Comparison of ENCODE assay signal across 8 mouse cellular contexts in genomic region chrX:7670390-7670881, GRCm38 (mm10). TPM values are rescaled to one million over a fixed set of nuclear protein-coding genes. Genes with fewer than 3 reads are reported as not detected.
A peak's percentile ranks its signal among the peaks of the same experiment; 100 is the strongest.
DNase-seq lines count a peak whose midpoint lies in the region; ATAC-seq and TF ChIP-seq lines count a peak whose summit lies in the region.

No protein-coding gene starts in this region.

- peaks cover 27 to 31% of the 10 kb centered on the region in 2 experiments for H3K36me3 ChIP-seq in CH12.LX (replicated peaks in 1 of 2; ENCODE audit: control insufficient read depth in 1 of 2, insufficient read depth in 1 of 2, low read length in 1 of 2)
- H3K36me3 ChIP-seq in embryonic facial prominence, embryonic 15.5 days: peaks cover 11% of the 10 kb centered on the region; the same call in 1 of the 2 replicates
- peaks cover 12% of the 10 kb centered on the region for H3K36me3 ChIP-seq in heart, embryonic 15.5 days
- 0 out of 2 replicates have a peak, but pooled peaks cover 3% of the 10 kb centered on the region for H3K36me3 ChIP-seq in kidney, postnatal 0 days (ENCODE audit: insufficient read depth, low read length)

- H3K9me3 ChIP-seq in CH12.LX (replicated peaks; ENCODE audit: low read length): no peaks in the 10 kb centered on the region
- H3K9me3 ChIP-seq in embryonic facial prominence, embryonic 15.5 days (replicated peaks): no peaks in the 10 kb centered on the region
- no peaks in the 10 kb centered on the region for H3K9me3 ChIP-seq in heart, embryonic 15.5 days (replicated peaks)
- H3K9me3 ChIP-seq in kidney, postnatal 0 days (replicated peaks; ENCODE audit: low read length): no peaks in the 10 kb centered on the region

- TF ChIP-seq EP300 in CH12.LX (IDR thresholded peaks at IDR 0.05; ENCODE audit: low read length): no peak; the same call in 1 of the 2 replicates

- peaks cover 8 to 19% of the 10 kb centered on the region in 2 experiments; a peak in 3 of 4 replicates for H3K4me1 ChIP-seq in CH12.LX (ENCODE audit: control insufficient read depth in 1 of 2, insufficient read depth in 2 of 2)
- H3K4me1 ChIP-seq in embryonic facial prominence, embryonic 15.5 days: 0 out of 2 replicates have a peak, but pooled peaks cover 7% of the 10 kb centered on the region
- H3K4me1 ChIP-seq in heart, embryonic 15.5 days (replicated peaks): peaks cover 23% of the 10 kb centered on the region
- H3K4me1 ChIP-seq in kidney, postnatal 0 days (replicated peaks; ENCODE audit: insufficient read depth, low read length): 0 out of 2 replicates have a peak, but pooled peaks cover 4% of the 10 kb centered on the region

- H3K4me3 ChIP-seq in CH12.LX (replicated peaks in 1 of 3; ENCODE audit: low read depth in 2 of 3, low read length in 2 of 3, poor library complexity in 1 of 3): peak overlapping the region; percentile 67 to 93 (median 72)
- peak overlapping the region; percentile 52 for H3K4me3 ChIP-seq in embryonic facial prominence, embryonic 15.5 days (replicated peaks)
- H3K4me3 ChIP-seq in heart, embryonic 15.5 days: peak overlapping the region; percentile 65
- H3K4me3 ChIP-seq in kidney, postnatal 0 days (replicated peaks; ENCODE audit: low read depth, low read length): peak overlapping the region; percentile 48

- TF ChIP-seq POLR2A in CH12.LX (IDR thresholded peaks at IDR 0.05; ENCODE audit: low read depth, low read length): no peak; the same call in 1 of the 2 replicates

- peak; percentile 85 for DNase-seq in CH12.LX (ENCODE audit: extremely low read depth)
- peak; percentile 79 to 89 for DNase-seq in adrenal gland, adult (ENCODE audit: inconsistent age in 2 of 2, low spot score in 1 of 2)
- DNase-seq in kidney, postnatal 0 days (ENCODE audit: low spot score): peak; percentile 50
- DNase-seq in lung, postnatal 36 days: peak; percentile 84
- peak; percentile 72 for DNase-seq in retina, postnatal 1 day
- peak; percentile 58 for DNase-seq in yolk sac, embryonic 10.5 days (ENCODE audit: low spot score)

- peak overlapping the region; percentile 96 for H3K27ac ChIP-seq in CH12.LX (ENCODE audit: insufficient read depth, low read depth)
- H3K27ac ChIP-seq in embryonic facial prominence, embryonic 15.5 days (replicated peaks): peak overlapping the region; percentile 86
- H3K27ac ChIP-seq in heart, embryonic 15.5 days: peak overlapping the region; percentile 84
- peak overlapping the region; percentile 79 for H3K27ac ChIP-seq in kidney, postnatal 0 days

- dilution Hi-C loops in CH12.LX (cut with MboI; ENCODE audit: extremely low pct_ligation_motif_present, extremely low pct_unique_long_range_greater_than_20kb, low sequenced_read_pairs): no loop called here

- TF ChIP-seq RAD21 in CH12.LX (IDR thresholded peaks at IDR 0.05; ENCODE audit: low read depth, low read length): no peak

- ATAC-seq in embryonic facial prominence, embryonic 15.5 days (ENCODE audit: insufficient number of reproducible peaks, low FRiP score, low TSS enrichment, low read depth): peak; percentile 71
- ATAC-seq in heart, embryonic 15.5 days (replicated peaks; ENCODE audit: insufficient number of reproducible peaks, insufficient read depth, low FRiP score, low read depth): peak; percentile 73
- ATAC-seq in kidney, postnatal 0 days (replicated peaks; ENCODE audit: low FRiP score, low read depth): peak; percentile 70

- H3K27me3 ChIP-seq in CH12.LX (replicated peaks): no peaks in the 10 kb centered on the region
- H3K27me3 ChIP-seq in embryonic facial prominence, embryonic 15.5 days: no peaks in the 10 kb centered on the region
- H3K27me3 ChIP-seq in heart, embryonic 15.5 days: no peaks in the 10 kb centered on the region
- H3K27me3 ChIP-seq in kidney, postnatal 0 days (ENCODE audit: insufficient read depth, low read length): no peaks in the 10 kb centered on the region

- peak overlapping the region; percentile 44; the same call in 1 of the 2 replicates for H3K4me2 ChIP-seq in CH12.LX (ENCODE audit: insufficient read depth, low read depth, poor library complexity, severe bottlenecking)
- peak overlapping the region; percentile 48 for H3K4me2 ChIP-seq in embryonic facial prominence, embryonic 15.5 days (replicated peaks)
- H3K4me2 ChIP-seq in heart, embryonic 15.5 days: peak overlapping the region; percentile 63
- peak overlapping the region; percentile 55 for H3K4me2 ChIP-seq in kidney, postnatal 0 days (ENCODE audit: low read length)

- WGBS in embryonic facial prominence, embryonic 15.5 days: 22% methylated on average over 19 of the region's 19 CpGs
- WGBS in heart, embryonic 15.5 days: 11% methylated on average over 16 of the region's 19 CpGs
- WGBS in kidney, postnatal 0 days: 26% methylated on average over 10 of the region's 19 CpGs

- in situ Hi-C loops in CH12.LX (cut with MboI; ENCODE audit: low pct_ligation_motif_present, low pct_unique_long_range_greater_than_20kb, low sequenced_read_pairs): no loop called here

- TF ChIP-seq CTCF in CH12.LX (conservative IDR thresholded peaks at IDR 0.05 in 1 of 2, IDR thresholded peaks at IDR 0.05 in 1 of 2; ENCODE audit: low read depth in 2 of 2, low read length in 2 of 2): no peak
- TF ChIP-seq CTCF in kidney, postnatal 0 days (IDR thresholded peaks at IDR 0.05; ENCODE audit: low read depth): no peak

- peaks cover 15% of the 10 kb centered on the region for H3K79me2 ChIP-seq in CH12.LX (replicated peaks; ENCODE audit: control insufficient read depth, extremely low read depth, insufficient read depth, poor library complexity, severe bottlenecking)

- H3K9ac ChIP-seq in CH12.LX (ENCODE audit: insufficient read depth, low read depth): peak overlapping the region; percentile 89
- no peak overlapping the region; the same call in 1 of the 2 replicates for H3K9ac ChIP-seq in embryonic facial prominence, embryonic 15.5 days
- peak overlapping the region; percentile 63 for H3K9ac ChIP-seq in heart, embryonic 15.5 days
- H3K9ac ChIP-seq in kidney, postnatal 0 days (ENCODE audit: low read depth, low read length): peak overlapping the region; percentile 59

TF ChIP-seq in CH12.LX, 34 proteins besides CTCF, POLR2A, EP300 and RAD21 (continues in another document):
- no peak for TF ChIP-seq USF2 (conservative IDR thresholded peaks at IDR 0.05; ENCODE audit: low read depth, low read length)
- 0 out of 2 replicates have a peak, but pooled peaks have one; percentile 2 for TF ChIP-seq IRF4 (IDR thresholded peaks at IDR 0.05; ENCODE audit: low read depth, low read length)
- TF ChIP-seq TCF12 (IDR thresholded peaks at IDR 0.05; ENCODE audit: low read depth, low read length): 0 out of 2 replicates have a peak, but pooled peaks have one; percentile 16
- TF ChIP-seq USF1 (IDR thresholded peaks at IDR 0.05; ENCODE audit: low read depth, low read length): no peak
- TF ChIP-seq NELFE (IDR thresholded peaks at IDR 0.05; ENCODE audit: low read depth, low read length): no peak
- TF ChIP-seq MYC (IDR thresholded peaks at IDR 0.05; ENCODE audit: low read depth, low read length): 0 out of 2 replicates have a peak, but pooled peaks have one; percentile 12
- TF ChIP-seq PAX5 (IDR thresholded peaks at IDR 0.05; ENCODE audit: low read length): no peak
- peak; percentile 95 for TF ChIP-seq SIN3A (IDR thresholded peaks at IDR 0.05; ENCODE audit: low read length)
- no peak for TF ChIP-seq TBP (conservative IDR thresholded peaks at IDR 0.05; ENCODE audit: low read depth, low read length)
- peak; percentile 21; the same call in 1 of the 2 replicates for TF ChIP-seq ELF1 (IDR thresholded peaks at IDR 0.05; ENCODE audit: low read depth, low read length)
- no peak for TF ChIP-seq POLR2AphosphoS2 (IDR thresholded peaks at IDR 0.05; ENCODE audit: low read depth, low read length)

RNA-seq across cellular contexts. Expression of gene Plp2, which starts 0.8 kb away (rescaled TPM):
- total RNA-seq in CH12.LX (2012; rRNA removed) (163 and 183 TPM in 2 replicates), CH12.LX (2014; rRNA removed) (144 and 173 TPM in 2 replicates)
- 207 and 247 TPM in 2 replicates for polyA plus RNA-seq in CH12.LX (2012; ENCODE audit: insufficient read length, low read depth)
- polyA plus RNA-seq in embryonic facial prominence, embryonic 15.5 days (2015; fragmentation: Nextera tagmentation; extraction: Ambion mirVana): 171 and 180 TPM in 2 replicates
- polyA plus RNA-seq in heart, embryonic 15.5 days (2015; fragmentation: Nextera tagmentation; extraction: Ambion mirVana): 129 and 145 TPM in 2 replicates
- polyA plus RNA-seq in kidney, postnatal 0 days (2015; fragmentation: Nextera tagmentation; extraction: Ambion mirVana): 142 and 153 TPM in 2 replicates

RNA-seq across cellular contexts. Expression of gene Magix, which starts 10.6 kb away (rescaled TPM):
- 0.13 TPM in 1 of 2 replicates, not detected in the other for total RNA-seq in CH12.LX (2012; rRNA removed)
- not detected in 2 replicates for total RNA-seq in CH12.LX (2014; rRNA removed)
- polyA plus RNA-seq in CH12.LX (2012; ENCODE audit: insufficient read length, low read depth): not detected in 2 replicates
- polyA plus RNA-seq in embryonic facial prominence, embryonic 15.5 days (2015; fragmentation: Nextera tagmentation; extraction: Ambion mirVana): 0.46 and 0.48 TPM in 2 replicates
- 0.69 and 1.2 TPM in 2 replicates for polyA plus RNA-seq in heart, embryonic 15.5 days (2015; fragmentation: Nextera tagmentation; extraction: Ambion mirVana)
- polyA plus RNA-seq in kidney, postnatal 0 days (2015; fragmentation: Nextera tagmentation; extraction: Ambion mirVana): 1.5 and 2.3 TPM in 2 replicates

RNA-seq across cellular contexts. Expression of gene Prickle3, which starts 13.4 kb away (rescaled TPM):
- total RNA-seq in CH12.LX (2012; rRNA removed): 3.9 and 4.5 TPM in 2 replicates
- 2.2 and 2.3 TPM in 2 replicates for total RNA-seq in CH12.LX (2014; rRNA removed)
- polyA plus RNA-seq in CH12.LX (2012; ENCODE audit: insufficient read length, low read depth): 12.5 and 13.7 TPM in 2 replicates
- polyA plus RNA-seq in embryonic facial prominence, embryonic 15.5 days (2015; fragmentation: Nextera tagmentation; extraction: Ambion mirVana): 15.2 and 16.6 TPM in 2 replicates
- polyA plus RNA-seq in heart, embryonic 15.5 days (2015; fragmentation: Nextera tagmentation; extraction: Ambion mirVana): 8.0 and 10.6 TPM in 2 replicates
- 9.5 and 9.7 TPM in 2 replicates for polyA plus RNA-seq in kidney, postnatal 0 days (2015; fragmentation: Nextera tagmentation; extraction: Ambion mirVana)

RNA-seq across cellular contexts. Expression of gene Gpkow, which starts 26.5 kb away (rescaled TPM):
- total RNA-seq in CH12.LX (2012; rRNA removed): 14.6 and 16.8 TPM in 2 replicates
- total RNA-seq in CH12.LX (2014; rRNA removed): 6.6 and 9.3 TPM in 2 replicates
- polyA plus RNA-seq in CH12.LX (2012; ENCODE audit: insufficient read length, low read depth): 32.2 and 35.3 TPM in 2 replicates
- 37.4 and 37.9 TPM in 2 replicates for polyA plus RNA-seq in embryonic facial prominence, embryonic 15.5 days (2015; fragmentation: Nextera tagmentation; extraction: Ambion mirVana)
- 27.0 and 28.2 TPM in 2 replicates for polyA plus RNA-seq in heart, embryonic 15.5 days (2015; fragmentation: Nextera tagmentation; extraction: Ambion mirVana)
- polyA plus RNA-seq in kidney, postnatal 0 days (2015; fragmentation: Nextera tagmentation; extraction: Ambion mirVana): 32.7 and 36.2 TPM in 2 replicates

RNA-seq across cellular contexts. Expression of gene Syp, which starts 32.2 kb away (rescaled TPM):
- total RNA-seq in CH12.LX (2012; rRNA removed): 0.80 and 1.2 TPM in 2 replicates
- 0.27 TPM in 2 replicates for total RNA-seq in CH12.LX (2014; rRNA removed)
- 0.65 and 0.74 TPM in 2 replicates for polyA plus RNA-seq in CH12.LX (2012; ENCODE audit: insufficient read length, low read depth)
- 4.7 and 5.3 TPM in 2 replicates for polyA plus RNA-seq in embryonic facial prominence, embryonic 15.5 days (2015; fragmentation: Nextera tagmentation; extraction: Ambion mirVana)
- polyA plus RNA-seq in heart, embryonic 15.5 days (2015; fragmentation: Nextera tagmentation; extraction: Ambion mirVana): 0.64 and 2.8 TPM in 2 replicates
- 1.3 and 1.4 TPM in 2 replicates for polyA plus RNA-seq in kidney, postnatal 0 days (2015; fragmentation: Nextera tagmentation; extraction: Ambion mirVana)

Comparison
In these comparisons a context has a peak if more than half of its experiments do, and no peak if none do; other contexts are left out.
1. Peak in every context shown above with its lines: DNase-seq, ATAC-seq, H3K4me3 ChIP-seq and H3K27ac ChIP-seq.